Mouse (Mus musculus) liver, embryonic 18 days (tissue): ENCODE measurements around the gene H2-M10.6. TPM values are rescaled to one million over a fixed set of nuclear protein-coding genes. Genes with fewer than 3 reads are reported as not detected.

Source experiments
- polyA plus RNA-seq: library from polyadenylated mRNA; depleted of rRNA; stranded (reverse); fragments of >200 nt; gene quantifications from 2 replicates; pipeline ENCODE4 v1.2.3, GENCODE M21; 2012; rRNA removed

H2-M10.6 gene
- polyA plus RNA-seq, result not detected in 2 replicates

GRCm38 (mm10) chr17:36811871-36812270 lies at the start of gene H2-M10.6:
Gene H2-M10.6, plus strand, starts transcription at chr17:36812171.

GRCm38 (mm10) chr17:36772610-36773009 lies 39.4 kb upstream of the H2-M10.6 start, which contains the start of gene H2-M10.5:
Gene H2-M10.5, plus strand, starts transcription at chr17:36772910.

GRCm38 (mm10) chr17:36836874-36837647 lies 25.1 kb downstream of the H2-M10.6 start, which contains the start of gene Trim26:
Gene Trim26, plus strand, starts transcription at chr17:36837134.

Other genes starting within 250 kb of the H2-M10.6 start
- gene H2-M9, start 169.5 kb upstream of the H2-M10.6 start, polyA plus RNA-seq, result not detected in 2 replicates
- gene H2-M1, start 140.0 kb upstream of the H2-M10.6 start, polyA plus RNA-seq, result not detected in 2 replicates
- gene H2-M10.5, start 39.3 kb upstream of the H2-M10.6 start, polyA plus RNA-seq, result not detected in 2 replicates
- 19.4 and 23.3 TPM in 2 replicates for gene Trim26, start 25.0 kb downstream of the H2-M10.6 start, polyA plus RNA-seq
- gene Trim15, start 55.0 kb downstream of the H2-M10.6 start, polyA plus RNA-seq, result 0.25 and 0.42 TPM in 2 replicates
- gene Trim10, start 57.4 kb downstream of the H2-M10.6 start, polyA plus RNA-seq, result 37.1 and 43.0 TPM in 2 replicates
- gene Trim40, start 78.0 kb downstream of the H2-M10.6 start, polyA plus RNA-seq, result 0.01 TPM in 1 of 2 replicates, not detected in the other
- gene Trim31, start 85.9 kb downstream of the H2-M10.6 start, polyA plus RNA-seq, result 0.04 TPM in 1 of 2 replicates, not detected in the other
- 0.05 and 0.07 TPM in 2 replicates for gene Rnf39, start 130.7 kb downstream of the H2-M10.6 start, polyA plus RNA-seq
- gene Ppp1r11, start 139.6 kb downstream of the H2-M10.6 start, polyA plus RNA-seq, result 31.3 and 33.2 TPM in 2 replicates
- gene Znrd1, start 146.4 kb downstream of the H2-M10.6 start, polyA plus RNA-seq, result 15.5 and 17.6 TPM in 2 replicates
- gene Znrd1as, start 146.4 kb downstream of the H2-M10.6 start, polyA plus RNA-seq, result 3.4 and 4.2 TPM in 2 replicates
- gene 2410137M14Rik, start 169.1 kb downstream of the H2-M10.6 start, polyA plus RNA-seq, result not detected in 2 replicates
- 0.08 and 0.10 TPM in 2 replicates for gene H2-M5, start 177.4 kb downstream of the H2-M10.6 start, polyA plus RNA-seq
- gene Zfp57, start 189.0 kb downstream of the H2-M10.6 start, polyA plus RNA-seq, result 4.5 and 5.2 TPM in 2 replicates
- gene Mog, start 211.2 kb downstream of the H2-M10.6 start, polyA plus RNA-seq, result not detected in 2 replicates
- 3.1 and 5.1 TPM in 2 replicates for gene Gabbr1, start 233.8 kb downstream of the H2-M10.6 start, polyA plus RNA-seq